Mouse (Mus musculus) hindbrain, embryonic 14.5 days (tissue): ENCODE results near the gene Gca. TPM values are rescaled to one million over a fixed set of nuclear protein-coding genes. Genes with fewer than 3 reads are reported as not detected.

Experiments used
- ATAC-seq: fragments of 200-750 bp; cut with Nextera tagmentation; 2 replicates; pipeline ENCODE4 v1.8.0; 2017; ENCODE audit warnings: moderate number of reproducible peaks, mild to moderate bottlenecking, moderate TSS enrichment, moderate library complexity; ENCODE audit not compliant: low FRiP score
- DNase-seq: peaks from one replicate; pipeline ENCODE4 v3.0.0-alpha.2; 2015; ENCODE audit warnings: low spot score
- H3K27ac ChIP-seq: fragments of 300-500 bp; sonication (generic); 2 replicates; pipeline ENCODE4 v1.5.1; 2014; ENCODE audit warnings: mild to moderate bottlenecking, moderate library complexity
- H3K27me3 ChIP-seq: fragments of 300-500 bp; sonication (generic); 2 replicates; pipeline ENCODE4 v1.6.1; 2014; ENCODE audit warnings: mild to moderate bottlenecking, low read length, mixed read lengths; ENCODE audit not compliant: control insufficient read depth, insufficient read depth
- H3K36me3 ChIP-seq: fragments of 300-500 bp; sonication (generic); replicated peaks from 2 replicates; pipeline ENCODE4 v1.6.1; 2014; ENCODE audit not compliant: control insufficient read depth, insufficient read depth
- H3K4me1 ChIP-seq: fragments of 300-500 bp; sonication (generic); replicated peaks from 2 replicates; pipeline ENCODE4 v1.6.1; 2014; ENCODE audit warnings: antibody characterized with exemption, low read length, mixed read lengths; ENCODE audit not compliant: control insufficient read depth, insufficient read depth
- H3K4me2 ChIP-seq: fragments of 300-500 bp; sonication (generic); replicated peaks from 2 replicates; pipeline ENCODE4 v1.6.1; 2014; ENCODE audit warnings: mild to moderate bottlenecking, moderate library complexity
- H3K4me3 ChIP-seq: fragments of 300-500 bp; sonication (generic); replicated peaks from 2 replicates; pipeline ENCODE4 v1.5.1; 2014; ENCODE audit warnings: mild to moderate bottlenecking, low read length
- H3K9ac ChIP-seq: fragments of 300-500 bp; sonication (generic); 2 replicates; pipeline ENCODE4 v1.6.1; 2014
- H3K9me3 ChIP-seq: fragments of 300-500 bp; sonication (generic); 2 replicates; pipeline ENCODE4 v1.6.1; 2016; ENCODE audit warnings: low read length; ENCODE audit not compliant: control insufficient read depth
- WGBS: fragments of 180-500 bp; shearing (Covaris S2); extraction: QIAGEN DNeasy Blood & Tissue Kit; methylation state at CpG from one replicate; pipeline ENCODE4 v1.1.7; 2014; 5-methylcytosine and 5-hydroxymethylcytosine counted together
- polyA plus RNA-seq: library from polyadenylated mRNA; unstranded; fragments of >200 nt; fragmentation: Nextera tagmentation; extraction: Ambion mirVana; gene quantifications from 2 replicates; pipeline ENCODE4 v1.2.1, GENCODE M21; 2014

The Gca gene
- polyA plus RNA-seq, 1 experiment from 2014 or later = 4.2 TPM

GRCm38 (mm10) chr2:62662560-62662959, 1.5 kb upstream of the Gca start:
- no peaks in the 10 kb centered on the region for H3K36me3 ChIP-seq
- H3K9ac ChIP-seq = no peak overlapping the region
- no peaks in the 10 kb centered on the region for H3K4me1 ChIP-seq
- H3K27me3 ChIP-seq = no peaks in the 10 kb centered on the region
- ATAC-seq (no peak), DNase-seq (no peak)
- WGBS = 83% methylated on average over 3 of the region's 3 CpGs
- no peak overlapping the region for H3K4me3 ChIP-seq
- H3K9me3 ChIP-seq = no peaks in the 10 kb centered on the region
- no peak overlapping the region for H3K27ac ChIP-seq
- no peak overlapping the region for H3K4me2 ChIP-seq

DNA sequence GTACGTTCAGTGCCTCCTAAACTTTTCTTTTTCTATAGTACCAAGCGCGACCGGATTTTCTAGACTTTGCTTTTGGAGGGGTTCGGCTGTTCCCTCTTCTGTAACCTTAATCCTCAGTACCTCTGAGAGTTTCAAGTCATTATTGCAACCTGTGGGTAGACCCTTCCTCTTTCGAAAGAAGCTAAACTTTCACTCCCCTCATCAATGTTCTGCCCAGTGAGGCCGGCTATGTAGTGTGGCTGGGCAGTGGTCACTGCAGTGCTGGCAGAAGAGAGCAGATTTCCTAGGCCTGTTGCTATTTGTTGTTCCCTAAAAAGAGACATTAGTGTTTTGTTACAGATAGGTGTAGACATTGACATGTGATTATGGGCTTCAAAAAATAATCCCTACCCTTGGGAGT, 754 bp downstream of the Gca start:
- ATAC-seq (no peak), DNase-seq (no peak)
- no peaks in the 10 kb centered on the region for H3K4me1 ChIP-seq
- no peaks in the 10 kb centered on the region for H3K36me3 ChIP-seq
- peak overlapping the region; percentile 58; the same call in 1 of the 2 replicates for H3K4me3 ChIP-seq
- no peaks in the 10 kb centered on the region for H3K9me3 ChIP-seq
- H3K9ac ChIP-seq = no peak overlapping the region
- no peak overlapping the region for H3K27ac ChIP-seq
- no peaks in the 10 kb centered on the region for H3K27me3 ChIP-seq
- WGBS = 69% methylated on average over 7 of the region's 7 CpGs
- peak overlapping the region; percentile 95 for H3K4me2 ChIP-seq

- Histone ChIP-seq H3K4me3 (no peak overlapping the region), H3K9me3 (no peaks in the 10 kb centered on the region), H3K4me1 (no peaks in the 10 kb centered on the region), H3K27ac (no peak overlapping the region), H3K27me3 (no peaks in the 10 kb centered on the region), H3K9ac (no peak overlapping the region), H3K4me2 (no peak overlapping the region), H3K36me3 (no peaks in the 10 kb centered on the region)
- no peak for DNase-seq
- 48% methylated on average over 1 of the region's 1 CpGs for WGBS
- no peak for ATAC-seq
Measured at GRCm38 (mm10) chr2:62665536-62665935, 1.5 kb downstream of the Gca start.

DNA sequence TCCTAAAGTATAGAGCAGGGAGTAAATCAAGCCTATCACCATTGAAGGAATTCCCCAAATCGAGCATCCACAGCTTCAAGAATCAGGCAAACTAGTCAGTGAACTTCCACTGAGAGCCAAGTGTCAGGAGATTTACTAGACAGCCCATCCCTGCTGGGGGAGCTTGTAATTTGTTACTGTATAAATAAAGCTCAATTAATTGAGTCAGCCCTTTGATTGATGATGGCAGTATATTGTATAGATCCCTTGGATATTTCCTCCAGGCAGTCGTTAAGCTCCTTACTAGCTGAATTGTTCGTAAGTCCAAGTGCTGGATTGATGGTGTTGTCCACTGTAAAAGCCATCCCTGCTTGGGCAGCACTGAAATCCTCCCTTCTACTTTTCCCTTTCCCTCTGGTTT, 5.8 kb downstream of the Gca start:
- DNase-seq = no peak
- Histone ChIP-seq H3K27ac (no peak overlapping the region), H3K9me3 (no peaks in the 10 kb centered on the region), H3K27me3 (no peaks in the 10 kb centered on the region), H3K9ac (no peak overlapping the region), H3K4me2 (no peak overlapping the region), H3K4me3 (no peak overlapping the region), H3K4me1 (no peaks in the 10 kb centered on the region), H3K36me3 (no peaks in the 10 kb centered on the region)
- no peak for ATAC-seq
- WGBS = 61% methylated on average over 3 of the region's 3 CpGs

- Histone ChIP-seq H3K27ac (no peak overlapping the region), H3K4me1 (no peaks in the 10 kb centered on the region), H3K4me3 (no peak overlapping the region), H3K36me3 (no peaks in the 10 kb centered on the region), H3K9ac (no peak overlapping the region), H3K9me3 (no peaks in the 10 kb centered on the region), H3K27me3 (no peaks in the 10 kb centered on the region), H3K4me2 (no peak overlapping the region)
- DNase-seq = no peak
- no peak for ATAC-seq
- WGBS = 88% methylated on average over 5 of the region's 5 CpGs
Measured at GRCm38 (mm10) chr2:62670301-62670700, 6.2 kb downstream of the Gca start.

GRCm38 (mm10) chr2:62670767-62671166, 6.7 kb downstream of the Gca start:
- 88% methylated on average over 4 of the region's 4 CpGs for WGBS
- no peak for ATAC-seq
- H3K27ac ChIP-seq = no peak overlapping the region

DNA sequence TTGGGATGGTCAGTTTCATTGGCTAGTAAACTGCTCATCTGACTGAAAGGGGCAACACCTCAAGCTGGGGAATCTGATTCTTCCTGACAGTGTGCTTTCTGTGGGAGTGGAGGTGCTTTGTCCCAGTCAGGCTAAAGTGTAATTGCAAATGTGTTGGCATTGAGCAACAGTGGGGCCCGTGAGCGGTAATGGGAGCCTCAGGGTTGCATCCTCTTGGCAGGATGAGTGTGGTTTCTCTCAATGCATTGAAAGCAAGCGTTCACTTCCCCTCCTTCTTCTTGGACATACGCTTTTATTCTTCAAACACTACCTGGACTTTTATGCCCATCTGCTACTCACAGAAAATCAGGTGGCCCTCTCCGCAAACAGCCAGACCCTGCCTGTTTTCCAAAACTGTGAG, 8.7 kb downstream of the Gca start:
- H3K27me3 ChIP-seq = no peaks in the 10 kb centered on the region
- ATAC-seq (no peak), DNase-seq (no peak)
- WGBS = 91% methylated on average over 5 of the region's 5 CpGs
- H3K4me3 ChIP-seq = no peak overlapping the region
- no peaks in the 10 kb centered on the region for H3K9me3 ChIP-seq
- H3K27ac ChIP-seq = no peak overlapping the region
- no peaks in the 10 kb centered on the region for H3K4me1 ChIP-seq
- H3K36me3 ChIP-seq = no peaks in the 10 kb centered on the region
- H3K9ac ChIP-seq = no peak overlapping the region
- H3K4me2 ChIP-seq = no peak overlapping the region

More at GRCm38 (mm10) chr2:62670767-62671166, 6.7 kb downstream of the Gca start:
- H3K9ac ChIP-seq = no peak overlapping the region
- H3K9me3 ChIP-seq = no peaks in the 10 kb centered on the region
- H3K4me3 ChIP-seq = no peak overlapping the region
- H3K4me2 ChIP-seq = no peak overlapping the region
- DNase-seq = no peak
- H3K36me3 ChIP-seq = no peaks in the 10 kb centered on the region
- H3K27me3 ChIP-seq = no peaks in the 10 kb centered on the region
- H3K4me1 ChIP-seq = no peaks in the 10 kb centered on the region

DNA sequence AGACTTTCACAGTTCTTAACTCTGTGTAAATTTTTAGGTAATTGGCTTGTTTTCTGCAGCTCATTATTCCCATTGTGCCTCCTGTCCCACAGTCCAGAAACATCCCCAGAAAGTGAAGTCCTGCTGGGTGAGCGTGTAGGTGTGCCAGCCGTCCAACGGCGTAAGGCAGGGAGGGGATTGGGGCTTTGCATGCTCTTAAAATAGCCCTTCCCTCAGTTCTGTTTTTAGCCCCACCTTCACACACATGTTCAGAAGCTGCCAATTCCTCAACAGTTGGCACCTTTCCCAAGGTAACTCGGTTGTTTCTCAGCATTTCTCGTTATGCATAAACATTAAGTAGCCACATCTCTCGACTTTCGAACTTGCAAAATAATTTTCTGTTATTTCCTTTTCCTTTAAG, 17.6 kb downstream of the Gca start:
- H3K9me3 ChIP-seq = no peaks in the 10 kb centered on the region
- 74% methylated on average over 8 of the region's 8 CpGs for WGBS
- no peaks in the 10 kb centered on the region for H3K27me3 ChIP-seq
- DNase-seq = no peak
- H3K27ac ChIP-seq = no peak overlapping the region
- no peak overlapping the region for H3K9ac ChIP-seq
- no peak for ATAC-seq
- H3K4me1 ChIP-seq = no peaks in the 10 kb centered on the region
- H3K36me3 ChIP-seq = no peaks in the 10 kb centered on the region
- H3K4me2 ChIP-seq = no peak overlapping the region
- no peak overlapping the region for H3K4me3 ChIP-seq

GRCm38 (mm10) chr2:62684989-62685595, 21.0 kb downstream of the Gca start:
- H3K27me3 ChIP-seq = no peaks in the 10 kb centered on the region
- no peak overlapping the region for H3K4me2 ChIP-seq
- H3K27ac ChIP-seq = no peak overlapping the region
- WGBS = 73% methylated on average over 3 of the region's 3 CpGs
- no peak overlapping the region for H3K4me3 ChIP-seq
- ATAC-seq = no peak
- no peaks in the 10 kb centered on the region for H3K36me3 ChIP-seq
- no peaks in the 10 kb centered on the region for H3K4me1 ChIP-seq
- no peak overlapping the region for H3K9ac ChIP-seq
- no peak for DNase-seq
- H3K9me3 ChIP-seq = no peaks in the 10 kb centered on the region

GRCm38 (mm10) chr2:62685934-62686333, 21.8 kb downstream of the Gca start:
- WGBS = 92% methylated on average over 6 of the region's 6 CpGs
- Histone ChIP-seq H3K9me3 (no peaks in the 10 kb centered on the region), H3K36me3 (no peaks in the 10 kb centered on the region), H3K4me1 (no peaks in the 10 kb centered on the region), H3K27me3 (no peaks in the 10 kb centered on the region), H3K4me2 (no peak overlapping the region), H3K4me3 (no peak overlapping the region), H3K9ac (no peak overlapping the region), H3K27ac (no peak overlapping the region)
- DNase-seq (no peak), ATAC-seq (no peak)
